Mouse (Mus musculus) testis, postnatal 14 days (tissue): ENCODE measurements at regions not wholly inside any gene's neighbourhood (a gene's known extent, or its start where the extent isn't known, plus 50 kb on each side); places are given as distances from the start of the nearest gene placed in this dataset.
"Not testable (repeated sequence)": the region's sequence is repeated elsewhere in the genome, so short reads cannot be mapped to it uniquely, and the experiment has no call there.

Experiments
- DNase-seq: peaks from one replicate; pipeline ENCODE4 v3.0.0; 2021; ENCODE audit warnings: low spot score

DNA sequence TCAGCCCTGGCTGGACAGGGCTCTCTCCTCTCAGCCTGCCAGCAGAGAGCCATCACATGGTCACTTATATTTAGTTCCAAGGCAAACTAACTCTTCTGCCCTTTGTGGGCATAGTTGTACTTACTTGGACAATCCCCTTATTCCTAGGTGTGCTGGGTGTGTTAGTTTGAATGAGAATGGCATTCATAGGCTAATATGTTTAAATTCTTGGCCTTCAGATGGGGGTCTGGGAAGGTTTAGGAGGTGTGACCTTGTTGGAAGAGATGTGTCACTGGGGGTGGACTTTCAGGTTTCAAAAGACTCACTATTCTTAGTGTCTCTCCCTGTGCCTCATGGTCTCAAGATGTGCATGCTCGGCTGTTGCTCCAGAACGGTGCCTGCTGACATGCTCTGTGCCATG is 250.5 kb upstream of the Myo3a start:
- DNase-seq, result no peak

DNA sequence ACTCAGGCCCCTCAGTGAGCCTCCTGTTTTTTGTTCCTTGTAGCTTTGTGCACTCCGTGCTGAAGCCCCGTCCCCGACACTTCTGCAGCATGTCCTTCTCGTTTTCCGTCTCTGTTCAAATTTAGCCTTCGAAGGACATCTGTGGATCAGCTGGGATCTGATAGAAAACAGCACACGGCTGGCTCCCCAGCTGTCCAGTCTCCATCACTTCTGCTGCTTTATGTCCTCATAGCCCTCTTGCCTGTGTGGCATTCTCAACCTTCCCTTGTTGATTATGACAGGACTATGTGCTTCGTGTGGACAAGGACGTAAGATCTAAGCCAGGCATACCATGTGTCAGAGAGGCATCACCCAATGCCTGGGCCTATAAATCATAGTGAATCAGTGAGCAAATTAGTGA is 247.1 kb upstream of the Myo3a start:
- DNase-seq, result no peak

DNA sequence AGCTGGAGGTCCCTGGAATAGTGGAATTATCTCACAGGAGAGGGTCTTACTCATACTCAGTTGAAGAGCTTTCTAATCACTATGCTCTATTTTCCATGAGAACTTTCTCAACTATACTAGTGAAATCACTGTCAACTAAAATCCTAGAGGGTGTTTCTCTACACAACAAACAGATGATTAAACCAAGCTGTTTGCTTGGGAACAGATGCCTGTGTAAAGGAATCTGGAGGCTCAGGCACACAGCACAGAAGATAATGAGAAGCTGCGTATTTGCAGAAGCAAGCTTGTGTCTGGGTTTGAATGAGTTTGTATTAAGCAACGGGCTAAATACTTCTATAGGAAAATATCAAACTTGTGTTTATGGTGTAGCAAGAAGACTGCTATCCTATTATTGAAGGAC is 202.9 kb upstream of the Myo3a start:
- no peak for DNase-seq

DNA sequence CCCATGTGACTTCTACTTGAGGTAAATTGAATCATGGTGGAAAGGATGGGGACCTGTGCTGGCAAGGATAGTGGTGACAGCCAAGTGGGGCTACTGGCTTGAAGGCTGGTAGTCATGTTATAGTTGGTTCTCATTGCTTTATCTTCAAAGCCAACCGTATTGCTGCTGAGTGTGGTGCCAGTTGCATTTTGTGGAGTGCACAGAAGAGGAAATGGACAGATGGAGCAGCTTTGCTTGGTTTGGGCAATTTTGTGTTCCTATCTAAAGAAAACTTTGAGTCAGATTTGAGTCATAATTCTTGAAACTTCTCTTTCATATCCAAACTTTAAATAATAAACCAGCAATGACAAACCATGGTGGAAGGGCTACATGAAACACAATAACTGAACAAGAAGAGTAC is 200.5 kb upstream of the Myo3a start:
- DNase-seq, result no peak

DNA sequence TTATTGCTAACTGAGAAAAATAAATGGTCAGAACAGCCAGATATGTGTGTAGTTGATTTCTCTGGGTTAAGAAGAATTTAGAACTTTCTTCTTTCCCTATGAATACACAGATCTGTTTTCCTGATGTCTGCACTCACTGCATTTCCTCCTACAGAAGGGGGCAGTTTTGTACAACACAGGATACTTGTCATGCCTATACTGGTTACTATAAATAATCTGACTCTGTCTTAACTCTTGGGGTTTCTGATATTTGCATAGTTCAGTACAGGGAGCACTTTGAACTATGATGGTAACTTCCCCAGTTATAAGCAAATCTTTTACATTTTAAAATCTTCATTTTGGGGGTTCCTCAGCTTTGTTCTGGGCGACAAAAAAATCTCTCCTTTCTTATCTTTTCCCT is 198.7 kb upstream of the Myo3a start:
- DNase-seq, result no peak

DNA sequence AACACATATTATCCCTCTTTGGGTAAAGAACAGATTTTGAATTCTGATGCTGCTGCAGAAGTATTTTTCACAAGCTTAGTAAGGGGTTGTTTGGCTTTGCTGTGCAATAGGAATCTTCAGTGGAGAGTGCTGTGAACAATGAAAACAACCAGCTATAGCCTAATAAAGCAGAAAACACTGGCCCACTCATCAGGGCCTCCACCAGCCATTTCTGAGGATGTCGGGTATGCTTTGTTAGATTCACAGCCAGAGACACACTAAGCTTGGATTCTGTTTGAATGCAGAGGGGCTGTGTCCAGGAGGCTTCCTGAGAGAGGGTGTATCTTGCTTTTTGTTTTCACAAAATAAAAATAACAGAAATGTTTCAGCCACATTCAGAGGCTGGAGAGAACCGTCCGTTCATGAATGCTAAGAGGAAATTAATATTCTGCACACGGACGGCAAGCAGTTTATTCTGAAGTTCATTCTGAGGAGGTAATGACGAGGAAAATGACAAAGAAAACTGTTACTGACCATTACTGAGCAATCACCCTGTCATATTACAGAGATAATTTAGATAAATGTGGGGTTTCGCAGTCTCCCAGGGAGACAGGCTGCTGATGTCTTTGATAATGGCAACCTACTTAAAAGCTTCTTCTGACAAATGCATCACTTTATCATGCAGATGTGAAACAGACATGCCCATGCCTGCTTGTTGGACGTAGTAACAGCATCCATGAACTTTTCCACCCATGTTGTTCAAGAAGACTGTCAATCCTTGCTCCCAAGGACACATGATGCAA is 198.1 kb upstream of the Myo3a start:
- no peak for DNase-seq

DNA sequence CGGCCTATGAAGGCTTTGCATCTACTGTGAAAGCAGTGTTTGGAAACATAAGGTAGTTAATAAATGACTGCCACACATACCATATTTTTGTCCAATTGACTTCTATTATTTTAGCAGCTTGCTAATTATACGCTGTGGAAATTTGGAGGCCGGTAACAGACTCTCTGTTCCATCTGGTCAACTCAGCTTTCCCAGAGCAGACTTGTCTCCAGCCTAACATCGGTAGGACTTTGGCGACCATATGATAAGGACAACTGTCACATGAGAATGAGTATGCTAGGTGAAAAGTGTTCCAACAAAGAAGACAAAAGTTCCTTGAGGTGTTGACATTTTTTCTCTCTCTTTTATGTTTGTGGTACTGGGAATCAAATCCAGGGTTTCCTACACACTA is 197.5 kb upstream of the Myo3a start:
- DNase-seq, result no peak

DNA sequence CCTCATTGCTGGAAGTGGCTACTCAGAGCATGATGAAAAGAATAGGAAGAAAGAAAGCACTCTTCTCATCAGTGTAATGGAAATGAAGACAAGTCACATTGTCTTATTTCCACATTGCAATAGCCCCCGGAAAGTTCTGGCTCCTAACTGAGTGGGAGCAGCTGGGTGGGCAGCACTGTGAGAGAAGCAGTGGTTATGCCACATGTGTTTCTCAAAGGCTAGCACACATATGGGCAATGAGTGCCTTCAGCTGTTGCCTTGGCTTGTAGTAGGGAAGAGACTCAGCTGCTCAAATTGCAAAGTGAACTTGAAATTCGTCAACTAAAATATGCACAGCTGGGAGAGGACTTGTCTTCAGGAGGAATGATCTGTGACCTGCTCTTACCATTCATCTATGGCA is 190.5 kb upstream of the Myo3a start:
- DNase-seq, result no peak

DNA sequence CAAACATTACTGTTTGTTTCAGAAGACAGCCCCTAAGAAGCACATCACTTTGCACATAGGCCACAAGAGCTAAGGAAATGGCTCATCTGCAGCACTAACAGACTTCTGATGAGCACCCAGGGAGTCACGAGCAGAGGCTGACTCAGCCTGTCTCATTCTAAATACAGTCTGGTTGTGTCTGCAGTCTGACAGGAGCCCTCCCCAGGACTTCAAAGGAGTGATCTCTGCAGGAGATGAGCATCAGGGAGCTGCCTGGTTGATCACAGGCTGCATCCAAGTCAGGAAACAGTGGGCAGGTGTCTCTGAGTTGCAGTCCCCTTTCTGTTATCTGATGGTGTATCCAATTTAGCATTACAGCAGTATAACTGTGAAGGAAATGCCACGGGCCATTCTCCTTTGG is 188.5 kb upstream of the Myo3a start:
- DNase-seq, result no peak

DNA sequence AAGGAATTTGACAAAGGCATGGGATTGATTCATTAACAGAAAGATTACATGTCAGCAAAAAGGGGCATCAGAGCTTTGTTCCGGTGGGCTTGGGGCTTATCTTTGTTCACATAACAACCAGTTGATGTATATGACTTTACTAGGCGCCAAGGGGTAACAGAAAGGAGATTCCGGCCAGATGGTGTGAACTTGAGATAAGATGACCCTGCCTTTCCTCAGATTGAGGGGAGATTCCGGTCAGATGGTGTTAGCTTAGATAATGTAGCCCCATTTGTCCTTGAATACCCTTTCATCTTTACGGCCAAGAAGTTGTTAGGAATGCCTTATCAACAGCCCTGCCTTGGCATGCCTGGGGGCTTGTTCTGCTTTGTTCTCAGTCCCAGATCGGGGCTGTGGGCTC is 183.4 kb upstream of the Myo3a start:
- not testable (repeated sequence) for DNase-seq

DNA sequence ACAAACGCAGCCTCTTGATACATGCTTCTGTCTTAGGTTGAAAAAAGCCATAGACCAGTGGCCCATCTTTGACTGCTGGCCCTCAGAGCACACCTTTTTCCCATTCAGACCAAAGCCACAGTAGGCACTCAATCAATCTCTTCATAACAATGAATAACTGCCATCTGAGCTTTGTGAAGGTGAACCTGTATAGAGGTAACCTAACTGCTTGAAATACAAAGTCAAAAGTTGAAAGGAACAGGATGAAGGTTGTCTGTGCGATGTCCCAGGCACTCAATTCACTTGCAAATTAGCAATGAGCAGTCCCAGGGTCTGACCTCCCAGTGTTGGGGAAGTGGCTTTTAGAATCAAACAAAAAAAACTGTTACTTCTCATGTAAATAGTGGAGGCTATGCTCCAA is 182.4 kb upstream of the Myo3a start:
- no peak for DNase-seq

DNA sequence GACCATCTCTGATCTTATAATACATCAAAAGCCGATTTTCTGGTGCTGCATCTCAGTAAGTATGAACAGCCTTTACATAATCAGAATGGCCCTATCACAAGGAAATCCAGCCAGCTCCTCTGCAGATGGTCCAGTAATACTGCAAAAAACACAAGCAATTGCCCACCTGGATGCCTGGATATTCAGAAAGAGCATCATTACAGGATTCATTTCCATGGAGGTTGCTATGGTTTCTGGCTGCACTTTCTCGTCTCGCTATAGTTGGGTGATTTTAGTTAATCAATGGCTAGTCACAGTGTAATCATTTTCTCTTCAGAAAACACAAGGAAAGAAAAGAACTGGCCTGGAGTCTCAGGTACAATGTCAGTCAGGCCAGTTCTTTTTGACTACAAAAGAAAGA is 179.8 kb upstream of the Myo3a start:
- DNase-seq, result no peak

DNA sequence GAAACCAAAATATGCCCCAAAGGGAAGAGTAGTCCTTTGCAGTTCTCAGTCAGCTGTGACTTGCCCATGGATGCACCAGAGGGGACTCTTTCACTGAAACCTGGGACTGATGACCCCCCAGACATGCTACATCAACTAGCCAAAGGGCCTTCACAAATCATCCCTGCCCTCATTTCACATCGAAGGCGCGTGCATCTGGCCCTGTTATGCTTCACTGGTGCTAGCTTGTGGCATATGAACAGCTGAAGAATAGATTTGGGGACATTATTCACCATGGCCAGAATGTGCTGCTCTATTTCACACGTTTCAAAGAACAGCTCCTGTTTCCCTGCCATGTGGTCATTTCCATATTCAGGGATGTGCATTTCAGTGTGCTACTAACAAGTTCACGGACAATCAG is 160.8 kb upstream of the Myo3a start:
- no peak for DNase-seq

DNA sequence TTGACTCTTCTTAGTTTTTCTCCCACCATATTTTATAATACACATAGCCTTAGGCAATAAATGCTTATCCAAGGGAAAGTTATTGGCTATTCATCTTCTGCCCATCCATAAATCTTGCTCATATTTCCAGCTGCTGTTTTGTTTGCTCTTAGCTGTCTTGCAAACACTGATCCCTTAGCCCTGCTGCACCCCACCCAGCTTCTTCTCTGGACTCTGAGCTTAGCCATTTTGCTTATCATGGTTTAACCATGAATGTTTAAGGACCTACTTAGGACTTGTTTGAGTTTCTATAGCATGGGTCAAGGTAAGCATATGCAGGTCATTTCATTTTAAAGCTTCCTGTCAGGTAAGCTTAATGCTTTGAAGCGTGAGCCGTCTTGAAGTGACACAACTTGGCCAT is 130.5 kb upstream of the Myo3a start:
- DNase-seq, result no peak

DNA sequence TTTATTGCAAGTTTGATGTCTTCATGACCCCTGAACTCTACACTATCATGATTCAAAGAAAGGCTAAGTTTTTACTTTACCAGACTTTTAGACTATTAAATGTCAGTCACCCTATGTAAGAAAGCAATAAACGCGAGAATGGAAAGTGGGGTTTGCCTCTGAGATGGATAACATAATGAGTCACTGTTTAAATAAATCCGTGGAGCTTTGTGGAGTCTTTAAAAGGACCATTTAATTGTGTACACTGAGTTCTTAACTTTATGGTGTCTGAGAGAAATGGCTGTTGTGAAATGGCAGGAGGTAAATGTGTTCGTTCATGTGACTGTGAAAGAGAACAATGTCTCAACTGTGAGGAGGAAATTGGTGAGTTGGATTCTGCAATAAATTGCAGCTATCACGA is 122.2 kb upstream of the Myo3a start:
- no peak for DNase-seq

DNA sequence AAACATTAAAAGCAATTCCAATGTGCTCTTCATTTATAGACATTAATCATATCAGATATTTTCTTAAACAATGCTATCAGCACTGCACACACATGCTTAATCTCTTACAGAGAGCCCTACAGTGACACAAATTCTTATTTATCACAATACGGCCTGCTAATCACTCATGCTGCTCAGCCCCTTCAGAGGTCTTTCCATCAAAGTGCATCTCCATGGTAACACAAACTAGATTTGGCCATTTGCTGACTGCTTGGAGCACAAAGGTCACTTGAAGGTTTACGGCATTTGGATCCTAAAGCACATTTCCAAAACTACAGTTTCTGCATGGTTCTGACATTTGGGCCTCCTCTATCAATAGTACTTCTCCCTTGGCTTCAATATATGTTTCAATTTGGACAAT is 77.6 kb upstream of the Myo3a start:
- no peak for DNase-seq

DNA sequence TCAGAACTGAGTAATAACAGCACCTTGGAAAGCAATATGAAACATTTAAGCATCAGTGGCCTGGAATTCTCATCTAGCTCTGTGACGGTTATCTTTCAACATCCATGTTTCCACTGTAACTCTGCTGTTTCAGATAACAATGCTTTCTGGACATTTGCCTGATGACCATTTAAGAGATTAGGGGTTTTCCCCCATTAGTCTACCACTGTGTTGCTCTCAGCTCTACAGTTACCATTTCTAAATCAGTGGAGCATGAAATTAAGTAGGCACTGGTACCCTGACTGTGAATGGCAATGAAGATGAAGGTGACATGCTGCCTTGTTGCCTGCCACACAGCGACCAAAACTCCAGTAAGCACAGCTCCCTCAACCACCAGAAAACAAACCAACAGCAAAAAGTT is 70.7 kb upstream of the Myo3a start:
- DNase-seq, result no peak

DNA sequence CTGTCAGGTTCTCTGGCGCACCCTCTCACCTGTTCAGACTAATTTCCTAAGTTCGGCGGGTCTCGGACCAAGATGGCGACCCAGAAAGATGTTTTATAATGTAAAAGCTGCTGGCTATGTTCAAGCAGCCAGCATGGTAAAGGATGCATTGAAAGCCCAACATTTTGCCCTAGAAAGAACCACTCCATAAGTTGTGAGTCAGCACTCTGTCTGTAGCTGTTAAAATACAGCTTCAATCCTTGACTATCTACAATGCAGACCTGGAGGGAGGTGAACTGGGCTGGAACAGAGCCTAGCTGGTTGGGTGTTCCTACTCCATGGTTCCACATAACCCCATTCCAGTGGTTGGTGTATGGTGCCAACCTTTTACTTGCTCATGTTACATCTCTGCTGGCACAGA is 61.9 kb upstream of the Myo3a start:
- no peak for DNase-seq

DNA sequence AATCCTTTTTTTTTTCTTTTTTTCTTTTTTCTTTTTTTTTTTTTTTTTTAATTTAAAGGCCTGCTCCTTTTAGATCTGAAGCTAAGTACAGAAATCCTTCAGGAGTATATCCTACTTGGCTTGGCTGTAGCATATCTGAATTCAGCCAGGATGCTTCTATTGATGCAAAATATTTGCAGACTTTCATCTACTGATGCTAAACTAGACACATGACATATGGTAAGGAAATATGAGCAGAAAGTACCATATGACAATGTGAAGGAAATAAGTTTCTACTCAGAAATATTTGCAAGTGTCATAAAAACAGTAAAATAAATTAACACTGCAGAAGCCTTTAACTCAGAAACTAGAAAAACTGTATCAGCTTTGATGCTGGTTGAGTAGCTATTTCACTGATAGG is 61.4 kb upstream of the Myo3a start:
- no peak for DNase-seq
